Mouse (Mus musculus): ENCODE results near the gene Mag. TPM values are rescaled to one million over a fixed set of nuclear protein-coding genes. Genes with fewer than 3 reads are reported as not detected.

Mag gene
- polyA plus RNA-seq, 1 experiment = 3.5 TPM

DNA sequence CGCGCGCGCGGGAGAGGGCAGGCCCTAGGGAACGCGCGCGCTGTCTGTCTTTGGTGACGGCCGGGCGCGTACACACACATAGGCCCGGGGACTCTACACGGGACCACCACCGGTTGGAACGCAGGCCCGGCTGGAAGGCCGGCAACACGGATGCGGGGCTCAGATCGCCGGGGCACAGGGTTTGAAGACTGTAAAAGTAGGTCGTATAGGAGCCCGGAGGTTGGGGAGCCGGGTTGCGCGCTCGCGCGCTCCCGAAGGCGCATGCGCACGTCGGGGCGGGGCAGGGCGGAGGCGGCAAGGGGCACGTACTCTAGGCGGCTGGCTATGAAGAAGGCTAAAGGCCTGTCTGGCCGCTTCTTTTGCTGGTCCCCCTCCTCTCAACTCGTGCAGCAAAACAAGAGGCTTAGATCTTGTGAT is 42.7 kb upstream of the Mag start:
- H3K4me3 ChIP-seq (ENCODE audit: extremely low read depth, insufficient read depth, insufficient read length) = peak overlapping the region; percentile 98
- peaks cover 18% of the 10 kb centered on the region for H3K36me3 ChIP-seq (ENCODE audit: control insufficient read depth, insufficient read depth, low read length)
- peaks cover 9% of the 10 kb centered on the region for H3K4me1 ChIP-seq (ENCODE audit: control insufficient read depth, insufficient read depth, insufficient read length)
- WGBS = under 1% methylated on average over 43 of the region's 43 CpGs
- DNase-seq (ENCODE audit: low read depth in 1 of 2, low spot score in 2 of 2) = peak; percentile 84 to 87
- TF ChIP-seq POLR2A (IDR thresholded peaks at IDR 0.05; ENCODE audit: low read depth, low read length) = peak; percentile 55; the same call in 1 of the 2 replicates
- TF ChIP-seq CTCF (IDR thresholded peaks at IDR 0.05; ENCODE audit: extremely low read depth, insufficient read depth, insufficient read length, insufficient replicate concordance) = no peak
- H3K27me3 ChIP-seq (ENCODE audit: control insufficient read depth, insufficient read depth, low read length) = no peaks in the 10 kb centered on the region
- H3K27ac ChIP-seq (ENCODE audit: insufficient read depth, low read length) = peak overlapping the region; percentile 100

DNA sequence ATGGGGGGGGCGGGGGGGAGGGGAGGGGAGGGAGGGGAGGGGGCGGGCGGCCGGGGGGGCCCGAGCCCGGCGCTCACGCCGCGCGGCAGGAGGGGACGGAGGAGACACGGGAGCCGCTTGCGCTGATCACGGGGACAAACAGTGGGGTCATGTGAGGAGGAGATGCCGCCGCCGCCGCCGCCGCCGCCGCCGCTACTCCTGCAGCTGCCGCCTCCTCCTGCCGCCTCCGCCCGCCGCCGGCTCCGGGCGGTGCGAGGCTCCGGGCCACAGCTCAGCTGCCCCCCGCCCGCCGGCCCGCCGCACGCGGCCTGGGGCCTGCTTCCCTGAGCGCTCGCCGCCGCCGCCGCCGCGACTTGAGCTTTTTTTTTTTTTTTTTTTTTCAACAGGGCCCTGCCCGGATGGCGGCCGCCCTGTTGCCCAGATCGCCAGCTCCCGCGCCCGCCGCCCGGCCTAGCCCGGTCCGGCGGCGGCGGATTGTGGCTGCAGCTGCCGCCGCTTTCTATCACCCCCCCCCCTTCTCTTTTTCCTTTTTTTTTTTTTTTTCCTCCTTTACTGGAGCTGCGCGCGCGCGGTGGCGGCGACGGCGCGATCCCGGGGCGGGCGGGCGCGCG is 42.2 kb upstream of the Mag start, which contains the start of gene Usf2:
Gene Usf2, minus strand, starts transcription at position 48 of the 611 bp plus-strand sequence.
- peak; percentile 54 to 77 for DNase-seq (ENCODE audit: low read depth in 1 of 2, low spot score in 2 of 2)
- WGBS = under 1% methylated on average over 52 of the region's 82 CpGs

DNA sequence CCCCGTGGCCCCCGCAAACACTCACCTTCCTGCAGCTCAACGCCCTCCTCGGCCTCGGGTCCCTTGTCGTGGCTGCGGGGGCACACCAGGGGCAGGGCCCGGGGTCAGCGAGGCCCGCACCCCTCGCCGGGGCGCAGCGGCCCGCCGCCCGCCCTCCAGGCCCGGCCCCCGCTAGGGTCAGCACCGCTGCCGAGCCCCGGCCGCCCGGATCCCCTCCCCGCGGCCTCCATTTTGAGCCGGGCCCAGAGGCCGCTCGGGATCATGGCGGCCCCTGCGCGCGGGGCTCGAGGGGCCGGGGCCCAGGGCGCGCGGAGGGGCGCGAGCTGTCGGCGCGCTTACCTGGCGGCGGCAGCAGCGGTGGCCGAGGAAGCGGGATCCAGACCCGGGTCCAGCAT is 41.7 kb upstream of the Mag start:
- peak in 1 of 2 experiments; percentile 34 for DNase-seq (ENCODE audit: low read depth in 1 of 2, low spot score in 2 of 2)
- peak overlapping the region; percentile 98 for H3K4me3 ChIP-seq (ENCODE audit: extremely low read depth, insufficient read depth, insufficient read length)
- peaks cover 9% of the 10 kb centered on the region for H3K4me1 ChIP-seq (ENCODE audit: control insufficient read depth, insufficient read depth, insufficient read length)
- H3K27ac ChIP-seq (ENCODE audit: insufficient read depth, low read length) = peak overlapping the region; percentile 89
- WGBS = 2% methylated on average over 41 of the region's 49 CpGs
- H3K27me3 ChIP-seq (ENCODE audit: control insufficient read depth, insufficient read depth, low read length) = no peaks in the 10 kb centered on the region
- TF ChIP-seq POLR2A (IDR thresholded peaks at IDR 0.05; ENCODE audit: low read depth, low read length) (no peak), CTCF (IDR thresholded peaks at IDR 0.05; ENCODE audit: extremely low read depth, insufficient read depth, insufficient read length, insufficient replicate concordance) (no peak)
- H3K36me3 ChIP-seq (ENCODE audit: control insufficient read depth, insufficient read depth, low read length) = peaks cover 18% of the 10 kb centered on the region

More for the DNA sequence above, 42.2 kb upstream of the Mag start, which contains the start of gene Usf2:
- H3K36me3 ChIP-seq (ENCODE audit: control insufficient read depth, insufficient read depth, low read length) = peaks cover 18% of the 10 kb centered on the region
- TF ChIP-seq POLR2A (IDR thresholded peaks at IDR 0.05; ENCODE audit: low read depth, low read length) (no peak), CTCF (IDR thresholded peaks at IDR 0.05; ENCODE audit: extremely low read depth, insufficient read depth, insufficient read length, insufficient replicate concordance) (no peak)
- H3K4me3 ChIP-seq (ENCODE audit: extremely low read depth, insufficient read depth, insufficient read length) = peak within 1 kb of the TSS; percentile 98
- H3K27ac ChIP-seq (ENCODE audit: insufficient read depth, low read length) = peak within 1 kb of the TSS; percentile 100
- peaks cover 9% of the 10 kb centered on the region for H3K4me1 ChIP-seq (ENCODE audit: control insufficient read depth, insufficient read depth, insufficient read length)
- H3K27me3 ChIP-seq (ENCODE audit: control insufficient read depth, insufficient read depth, low read length) = no peaks in the 10 kb centered on the region

DNA sequence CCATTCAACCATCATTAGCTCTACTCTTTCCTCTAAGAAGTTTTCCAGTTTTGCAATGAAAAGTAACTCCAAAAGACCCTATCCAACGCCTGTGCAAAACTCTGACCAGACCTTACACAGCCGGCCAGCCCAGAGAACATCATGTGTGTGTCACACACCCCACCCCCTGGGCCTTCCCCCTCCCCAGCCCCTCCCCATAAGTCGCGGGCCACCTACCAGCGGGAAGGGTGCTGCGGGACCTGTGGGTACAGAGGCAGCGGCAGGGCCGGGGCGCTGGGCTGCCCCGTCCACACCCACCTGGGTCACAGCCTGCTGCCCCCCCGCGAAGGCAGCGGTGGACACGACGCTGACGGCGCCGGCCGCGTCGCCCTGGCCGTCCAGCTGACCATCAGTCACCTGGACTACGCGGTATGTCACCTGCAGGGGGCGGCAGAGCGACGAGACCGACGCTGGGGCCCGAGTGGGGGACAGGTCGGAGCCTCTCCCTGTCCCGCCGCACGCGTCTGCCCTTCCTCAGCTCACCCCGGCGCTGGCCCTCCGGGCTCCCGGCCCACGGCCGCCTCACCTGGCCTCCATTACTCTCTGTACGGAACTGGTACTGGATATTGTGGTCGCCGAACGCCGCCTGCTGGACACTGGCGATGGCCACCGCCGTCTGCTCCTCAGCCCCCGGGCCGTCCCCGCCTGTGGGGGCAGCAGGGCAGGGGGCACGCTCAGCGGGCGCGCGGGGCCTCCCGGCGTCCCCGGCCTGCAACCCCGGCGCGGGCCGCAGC is 41.1 kb upstream of the Mag start:
- H3K4me3 ChIP-seq (ENCODE audit: extremely low read depth, insufficient read depth, insufficient read length) = peak overlapping the region; percentile 98
- peaks cover 22% of the 10 kb centered on the region for H3K36me3 ChIP-seq (ENCODE audit: control insufficient read depth, insufficient read depth, low read length)
- peak; percentile 48 to 71 for DNase-seq (ENCODE audit: low read depth in 1 of 2, low spot score in 2 of 2)
- H3K4me1 ChIP-seq (ENCODE audit: control insufficient read depth, insufficient read depth, insufficient read length) = peaks cover 9% of the 10 kb centered on the region
- no peaks in the 10 kb centered on the region for H3K27me3 ChIP-seq (ENCODE audit: control insufficient read depth, insufficient read depth, low read length)
- peak overlapping the region; percentile 89 for H3K27ac ChIP-seq (ENCODE audit: insufficient read depth, low read length)
- peak; percentile 7; the same call in 1 of the 2 replicates for TF ChIP-seq POLR2A (IDR thresholded peaks at IDR 0.05; ENCODE audit: low read depth, low read length)
- TF ChIP-seq CTCF (IDR thresholded peaks at IDR 0.05; ENCODE audit: extremely low read depth, insufficient read depth, insufficient read length, insufficient replicate concordance) = peak; percentile 54; the same call in 1 of the 2 replicates
- WGBS = under 1% methylated on average over 64 of the region's 64 CpGs

DNA sequence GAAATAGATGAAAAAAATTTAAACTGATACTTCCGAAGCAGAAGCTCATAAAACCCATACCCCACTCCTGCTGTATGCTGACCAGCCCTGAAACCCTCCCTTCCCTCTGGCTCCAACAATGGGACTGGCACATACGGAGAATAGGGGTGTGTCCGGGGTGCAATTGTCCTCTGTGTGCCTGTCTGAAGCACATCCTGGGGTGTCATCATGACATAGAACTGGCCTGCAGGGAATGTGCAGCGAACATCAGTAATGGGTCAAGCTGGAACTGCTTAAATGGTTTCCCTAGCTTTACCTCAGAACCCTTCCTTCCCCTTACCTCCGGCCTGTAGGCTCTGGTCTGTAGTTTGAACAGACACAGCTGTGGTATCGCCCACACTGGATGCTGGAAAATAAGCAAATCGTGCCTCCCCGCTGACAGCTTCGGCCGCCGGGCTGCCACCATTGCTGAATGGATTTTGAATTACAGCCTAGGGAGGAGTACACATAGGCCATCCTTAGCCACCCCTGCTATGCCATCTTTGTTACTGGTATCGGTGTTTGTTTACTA is 40.4 kb upstream of the Mag start:
- peaks cover 9% of the 10 kb centered on the region for H3K4me1 ChIP-seq (ENCODE audit: control insufficient read depth, insufficient read depth, insufficient read length)
- no peaks in the 10 kb centered on the region for H3K27me3 ChIP-seq (ENCODE audit: control insufficient read depth, insufficient read depth, low read length)
- TF ChIP-seq CTCF (IDR thresholded peaks at IDR 0.05; ENCODE audit: extremely low read depth, insufficient read depth, insufficient read length, insufficient replicate concordance) (no peak), POLR2A (IDR thresholded peaks at IDR 0.05; ENCODE audit: low read depth, low read length) (no peak)
- no peak overlapping the region for H3K27ac ChIP-seq (ENCODE audit: insufficient read depth, low read length)
- peaks cover 23% of the 10 kb centered on the region for H3K36me3 ChIP-seq (ENCODE audit: control insufficient read depth, insufficient read depth, low read length)
- DNase-seq (ENCODE audit: low read depth in 1 of 2, low spot score in 2 of 2) = no peak
- no peak overlapping the region; the same call in 1 of the 2 replicates for H3K4me3 ChIP-seq (ENCODE audit: extremely low read depth, insufficient read depth, insufficient read length)
- 90% methylated on average over 12 of the region's 12 CpGs for WGBS

DNA sequence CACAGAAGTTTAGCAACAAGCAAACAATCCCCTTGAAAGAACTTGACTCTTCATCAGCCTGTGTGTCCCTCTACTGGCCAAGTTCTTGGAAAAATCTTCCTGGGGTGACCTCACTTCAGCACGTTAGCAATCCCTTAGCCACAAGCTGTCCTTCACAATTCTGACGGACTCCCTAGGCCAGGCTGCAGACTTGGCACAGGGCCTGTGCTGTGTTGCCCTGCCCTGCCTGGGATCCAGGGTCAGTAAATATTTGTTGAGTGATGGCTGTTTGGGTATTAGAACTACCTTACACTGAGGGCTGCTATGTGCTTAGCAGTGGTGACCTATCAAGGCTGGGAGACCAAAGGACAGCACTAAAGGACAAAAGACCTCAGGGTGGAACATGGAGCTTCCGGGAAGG is 39.4 kb upstream of the Mag start:
- 89% methylated on average over 3 of the region's 3 CpGs for WGBS
- no peaks in the 10 kb centered on the region for H3K27me3 ChIP-seq (ENCODE audit: control insufficient read depth, insufficient read depth, low read length)
- no peak for DNase-seq (ENCODE audit: low read depth in 1 of 2, low spot score in 2 of 2)
- no peak overlapping the region for H3K4me3 ChIP-seq (ENCODE audit: extremely low read depth, insufficient read depth, insufficient read length)
- TF ChIP-seq POLR2A (IDR thresholded peaks at IDR 0.05; ENCODE audit: low read depth, low read length) (no peak), CTCF (IDR thresholded peaks at IDR 0.05; ENCODE audit: extremely low read depth, insufficient read depth, insufficient read length, insufficient replicate concordance) (no peak)
- no peak overlapping the region for H3K27ac ChIP-seq (ENCODE audit: insufficient read depth, low read length)
- H3K4me1 ChIP-seq (ENCODE audit: control insufficient read depth, insufficient read depth, insufficient read length) = peaks cover 9% of the 10 kb centered on the region
- peaks cover 28% of the 10 kb centered on the region for H3K36me3 ChIP-seq (ENCODE audit: control insufficient read depth, insufficient read depth, low read length)
